7 mouse cellular contexts compared by ENCODE assay signal in the genomic region with DNA sequence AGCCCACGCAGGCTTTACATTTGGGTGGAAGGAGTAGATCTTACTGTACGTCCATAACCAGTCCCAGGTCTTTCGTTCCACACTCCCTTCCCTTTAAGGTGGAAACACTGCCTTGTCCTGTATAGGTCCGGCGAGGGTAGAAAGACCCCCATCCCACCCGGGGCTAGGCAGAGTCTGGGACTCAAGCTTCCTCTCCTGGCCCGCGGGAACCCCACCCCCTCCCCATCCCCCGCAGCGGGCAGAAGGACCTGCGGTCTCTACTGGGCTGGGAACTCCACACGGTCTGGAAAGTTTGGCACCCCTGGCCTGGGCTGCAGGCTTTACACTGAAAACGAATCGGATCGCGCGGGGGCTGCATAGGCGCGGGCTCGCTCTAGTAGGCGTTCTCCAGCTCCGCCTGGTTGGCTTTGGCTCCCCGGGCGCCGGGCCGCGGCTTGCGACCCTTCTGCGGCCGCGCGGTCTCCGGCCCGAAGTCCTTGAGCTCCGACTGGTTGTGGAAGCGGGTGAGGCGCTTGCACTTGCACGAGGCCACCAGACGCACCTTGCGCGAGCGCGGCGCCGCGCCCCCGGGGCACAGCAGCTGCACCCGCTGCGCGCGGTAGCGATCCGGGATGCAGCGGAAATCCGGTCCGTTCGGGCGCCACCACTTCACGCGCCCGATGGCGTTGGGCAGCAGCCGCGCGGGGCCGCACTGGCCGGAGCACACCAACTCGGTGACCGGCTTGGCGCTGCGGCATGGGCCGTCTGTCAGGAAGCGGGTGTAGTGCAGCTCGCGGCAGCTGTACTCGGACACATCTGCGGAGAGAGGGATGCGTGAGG. TPM values are rescaled to one million over a fixed set of nuclear protein-coding genes. Genes with fewer than 3 reads are reported as not detected.
DNase-seq lines count a peak whose midpoint lies in the region; ATAC-seq and TF ChIP-seq lines count a peak whose summit lies in the region.

No protein-coding gene starts in this region.

- no peak for TF ChIP-seq CTCF in liver, adult 2 months (IDR thresholded peaks at IDR 0.05; ENCODE audit: low read depth, low read length)

- peak overlapping the region; percentile 31 for H3K9ac ChIP-seq in lung, embryonic 15.5 days
- peak overlapping the region; percentile 74 for H3K9ac ChIP-seq in heart, embryonic 14.5 days (ENCODE audit: low read length)
- H3K9ac ChIP-seq in liver, adult 2 months (ENCODE audit: low read depth, low read length) = peak overlapping the region; percentile 27

- no peak overlapping the region for H3K27ac ChIP-seq in lung, embryonic 15.5 days
- H3K27ac ChIP-seq in heart, embryonic 14.5 days (replicated peaks in 1 of 2; ENCODE audit: control insufficient read depth in 1 of 2, insufficient read depth in 1 of 2, low read depth in 2 of 2, low read length in 2 of 2) = peak overlapping the region in 1 of 2 experiments; percentile 46; a peak in 2 of 4 replicates
- no peak overlapping the region for H3K27ac ChIP-seq in liver, adult 2 months (replicated peaks; ENCODE audit: insufficient read depth, low read depth, low read length)

- DNase-seq in lung, postnatal 36 days = no peak
- DNase-seq in embryo, embryonic 10 days (ENCODE audit: low spot score) = peak; percentile 71
- DNase-seq in liver, adult 2 months (ENCODE audit: extremely low read depth, low read depth, low spot score) = no peak
- peak; percentile 63 for DNase-seq in retina, embryonic 14.5 days (ENCODE audit: low spot score)

- no peak for TF ChIP-seq POLR2A in liver, adult 2 months (IDR thresholded peaks at IDR 0.05; ENCODE audit: extremely low read depth, insufficient read depth, low read length)

- no peaks in the 10 kb centered on the region for H3K79me2 ChIP-seq in liver, adult 2 months (ENCODE audit: control insufficient read depth, insufficient read depth, low read length)

- H3K36me3 ChIP-seq in lung, embryonic 15.5 days = no peaks in the 10 kb centered on the region
- no peaks in the 10 kb centered on the region for H3K36me3 ChIP-seq in heart, embryonic 14.5 days (ENCODE audit: control insufficient read depth, insufficient read depth, low read length)
- no peaks in the 10 kb centered on the region for H3K36me3 ChIP-seq in liver, adult 2 months (ENCODE audit: control insufficient read depth, insufficient read depth, low read length)

- peak overlapping the region; percentile 47 for H3K4me3 ChIP-seq in lung, embryonic 15.5 days
- peak overlapping the region; percentile 50 to 60 for H3K4me3 ChIP-seq in heart, embryonic 14.5 days (ENCODE audit: control insufficient read depth in 1 of 2, insufficient read depth in 1 of 2, low read depth in 1 of 2, low read length in 2 of 2)
- peak overlapping the region; percentile 56; the same call in 1 of the 2 replicates for H3K4me3 ChIP-seq in liver, adult 2 months (ENCODE audit: insufficient read depth, low read depth, low read length)

- H3K27me3 ChIP-seq in lung, embryonic 15.5 days = peaks cover 91% of the 10 kb centered on the region
- peaks cover 54% of the 10 kb centered on the region for H3K27me3 ChIP-seq in heart, embryonic 14.5 days (ENCODE audit: control insufficient read depth, insufficient read depth, low read length)
- peaks cover 27% of the 10 kb centered on the region for H3K27me3 ChIP-seq in liver, adult 2 months (ENCODE audit: control insufficient read depth, insufficient read depth, low read length)

- H3K4me1 ChIP-seq in lung, embryonic 15.5 days = peaks cover 26% of the 10 kb centered on the region
- peaks cover 18 to 30% of the 10 kb centered on the region in 2 experiments for H3K4me1 ChIP-seq in heart, embryonic 14.5 days (ENCODE audit: control insufficient read depth in 2 of 2, insufficient read depth in 2 of 2, low read length in 2 of 2)
- H3K4me1 ChIP-seq in liver, adult 2 months (ENCODE audit: control insufficient read depth, insufficient read depth, low read length) = 0 out of 2 replicates have a peak, but pooled peaks cover 2% of the 10 kb centered on the region

- under 1% methylated on average over 78 of the region's 78 CpGs for WGBS in lung, embryonic 15.5 days
- WGBS in heart, embryonic 14.5 days = under 1% methylated on average over 78 of the region's 78 CpGs
- WGBS in liver, adult 2 months = 2% methylated on average over 78 of the region's 78 CpGs

- no peaks in the 10 kb centered on the region for H3K9me3 ChIP-seq in lung, embryonic 15.5 days
- no peaks in the 10 kb centered on the region for H3K9me3 ChIP-seq in heart, embryonic 14.5 days (ENCODE audit: control insufficient read depth, low read length)

- peak overlapping the region; percentile 94 for H3K4me2 ChIP-seq in lung, embryonic 15.5 days
- peak overlapping the region; percentile 95 for H3K4me2 ChIP-seq in heart, embryonic 14.5 days (ENCODE audit: low read length)

- no peak for ATAC-seq in lung, embryonic 15.5 days (ENCODE audit: borderline replicate concordance, extremely low read depth, low FRiP score, low TSS enrichment)
- peak; percentile 24; the same call in 1 of the 2 replicates for ATAC-seq in heart, embryonic 14.5 days (ENCODE audit: insufficient number of reproducible peaks, insufficient read depth, low FRiP score, low read depth)
- no peak for ATAC-seq in megakaryocyte progenitor cell, adult 5-6 weeks (replicated peaks; ENCODE audit: poor library complexity)

RNA-seq across cellular contexts. Expression of gene Sost, which starts 3.1 kb away (rescaled TPM):
- polyA plus RNA-seq in lung, embryonic 15.5 days (2015; fragmentation: Nextera tagmentation; extraction: Ambion mirVana) = 0.44 and 0.52 TPM in 2 replicates
- 0.12 and 0.55 TPM in 2 replicates for polyA plus RNA-seq in heart, embryonic 14.5 days (2014; fragmentation: Nextera tagmentation; extraction: Ambion mirVana)
- not detected in 2 replicates for total RNA-seq in liver, adult 2 months (2014; rRNA removed)
- 0.04 and 0.10 TPM in 2 replicates for polyA plus RNA-seq in liver, adult 2 months (2012; rRNA removed)
- not detected in 2 replicates for total RNA-seq in megakaryocyte progenitor cell, adult 5-6 weeks (2015)
- total RNA-seq in megakaryocyte progenitor cell, adult 5-6 weeks (2017) = not detected in 2 replicates

RNA-seq across cellular contexts. Expression of gene Cfap97d1, which starts 20.4 kb away (rescaled TPM):
- polyA plus RNA-seq in lung, embryonic 15.5 days (2015; fragmentation: Nextera tagmentation; extraction: Ambion mirVana) = not detected in 2 replicates
- polyA plus RNA-seq in heart, embryonic 14.5 days (2014; fragmentation: Nextera tagmentation; extraction: Ambion mirVana) = not detected in 2 replicates
- total RNA-seq in liver, adult 2 months (2014; rRNA removed) = not detected in 2 replicates
- not detected in 2 replicates for polyA plus RNA-seq in liver, adult 2 months (2012; rRNA removed)
- not detected in 2 replicates for total RNA-seq in megakaryocyte progenitor cell, adult 5-6 weeks (2015)
- total RNA-seq in megakaryocyte progenitor cell, adult 5-6 weeks (2017) = not detected in 2 replicates

RNA-seq across cellular contexts. Expression of gene Dusp3, which starts 23.1 kb away (rescaled TPM):
- polyA plus RNA-seq in lung, embryonic 15.5 days (2015; fragmentation: Nextera tagmentation; extraction: Ambion mirVana) = 18.8 and 20.0 TPM in 2 replicates
- 56.4 and 58.9 TPM in 2 replicates for polyA plus RNA-seq in heart, embryonic 14.5 days (2014; fragmentation: Nextera tagmentation; extraction: Ambion mirVana)
- 15.8 and 21.7 TPM in 2 replicates for total RNA-seq in liver, adult 2 months (2014; rRNA removed)
- 38.7 and 40.0 TPM in 2 replicates for polyA plus RNA-seq in liver, adult 2 months (2012; rRNA removed)
- 3.4 and 4.7 TPM in 2 replicates for total RNA-seq in megakaryocyte progenitor cell, adult 5-6 weeks (2015)
- 1.4 and 4.1 TPM in 2 replicates for total RNA-seq in megakaryocyte progenitor cell, adult 5-6 weeks (2017)

Comparison
In these comparisons a context has a peak if more than half of its experiments do, and no peak if none do; other contexts are left out.
1. DNase-seq: peak in embryo, embryonic 10 days (single experiment) and retina, embryonic 14.5 days (single experiment); none in lung, postnatal 36 days (single experiment) and liver, adult 2 months (single experiment).
2. Peak in every context shown above with its lines, with median percentiles within 50 percentile points of each other: H3K4me3 ChIP-seq and H3K9ac ChIP-seq.